ENCODE assay signal across 17 mouse cellular contexts in the genomic region with DNA sequence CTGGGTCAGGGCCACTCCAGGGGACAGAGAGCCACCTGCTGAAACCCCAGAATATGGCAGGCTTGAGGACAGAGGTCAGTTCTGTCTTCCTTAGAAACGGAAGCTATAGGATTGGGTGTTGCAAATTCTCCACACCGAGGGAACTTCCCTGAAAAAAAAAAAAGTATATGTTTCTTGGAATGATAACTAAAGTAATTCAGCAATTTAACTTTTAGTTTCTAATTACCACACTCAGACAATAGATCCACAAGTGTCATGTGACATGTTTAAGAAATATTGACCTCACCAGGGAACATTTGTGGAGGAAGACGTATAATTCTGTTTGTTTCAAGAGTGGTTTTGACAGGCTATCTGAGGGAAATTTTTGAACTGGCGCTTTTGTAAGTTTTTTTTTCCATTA. TPM values are rescaled to one million over a fixed set of nuclear protein-coding genes. Genes with fewer than 3 reads are reported as not detected.
"Had no signal": no experiment of that assay in that cellular context is flagged by ENCODE, and none has a peak within 500 bp of the region (broad histone marks: within the 10 kb centered on the region; RNA-seq: fewer than 3 reads in every experiment).

No protein-coding gene starts in this region.

- H3K4me1 ChIP-seq: midbrain, embryonic 15.5 days had no signal

- H3K4me2 ChIP-seq: liver, embryonic 15.5 days; lung, embryonic 15.5 days; midbrain, embryonic 11.5 days; midbrain, embryonic 13.5 days; midbrain, embryonic 15.5 days; neural tube, embryonic 12.5 days had no signal

- ATAC-seq: liver, postnatal 0 days; midbrain, embryonic 13.5 days; midbrain, embryonic 15.5 days had no signal

- H3K27me3 ChIP-seq: liver, embryonic 15.5 days; lung, embryonic 15.5 days; midbrain, embryonic 13.5 days; midbrain, embryonic 15.5 days; neural tube, embryonic 12.5 days had no signal

- DNase-seq: liver, postnatal 0 days; lung, adult 2 months; lung, postnatal 10 days; lung, postnatal 36 days; right cerebral cortex, postnatal 14 days; thymus, adult 18-20 months; thymus, postnatal 14 days; thymus, postnatal 36 days had no signal

- H3K36me3 ChIP-seq: liver, embryonic 15.5 days; lung, embryonic 15.5 days; midbrain, embryonic 13.5 days; midbrain, embryonic 15.5 days; neural tube, embryonic 12.5 days had no signal

- H3K4me3 ChIP-seq: liver, embryonic 15.5 days; lung, embryonic 15.5 days; megakaryocyte, embryonic 14.5 days; midbrain, embryonic 13.5 days; midbrain, embryonic 15.5 days; neural tube, embryonic 12.5 days had no signal

- H3K27ac ChIP-seq: liver, embryonic 15.5 days; lung, embryonic 15.5 days; macrophage; midbrain, embryonic 13.5 days; midbrain, embryonic 15.5 days; neural tube, embryonic 12.5 days had no signal

- H3K9ac ChIP-seq: liver, embryonic 15.5 days; liver, postnatal 0 days; lung, embryonic 15.5 days; midbrain, embryonic 13.5 days; midbrain, embryonic 15.5 days; neural tube, embryonic 12.5 days had no signal

- H3K9me3 ChIP-seq: liver, embryonic 15.5 days; lung, embryonic 15.5 days; megakaryocyte, embryonic 14.5 days; midbrain, embryonic 13.5 days; midbrain, embryonic 15.5 days; neural tube, embryonic 12.5 days had no signal

RNA-seq across cellular contexts. Expression of a gene that starts 43.9 kb away (rescaled TPM):
- total RNA-seq: monocyte, adult 5-6 weeks had no signal
- polyA plus RNA-seq: macrophage had no signal
